Mouse (Mus musculus) kidney, embryonic 16.5 days (tissue): ENCODE data around the gene Kirrel3. TPM values are rescaled to one million over a fixed set of nuclear protein-coding genes. Genes with fewer than 3 reads are reported as not detected.

Source experiments
- ATAC-seq: fragments of 200-750 bp; cut with Nextera tagmentation; 2 replicates; pipeline ENCODE4 v1.8.0; 2017; ENCODE audit warnings: moderate TSS enrichment; ENCODE audit not compliant: low FRiP score, low TSS enrichment
- H3K27ac ChIP-seq: fragments of 300-500 bp; sonication (generic); 2 replicates; pipeline ENCODE4 v1.5.1; 2014; ENCODE audit warnings: low read length
- H3K27me3 ChIP-seq: fragments of 300-500 bp; sonication (generic); 2 replicates; pipeline ENCODE4 v1.6.1; 2014; ENCODE audit warnings: low read length, control low read depth, mixed read lengths; ENCODE audit not compliant: insufficient read depth
- H3K36me3 ChIP-seq: fragments of 300-500 bp; sonication (generic); 2 replicates; pipeline ENCODE4 v1.6.1; 2014; ENCODE audit warnings: low read length, control low read depth, mixed read lengths; ENCODE audit not compliant: insufficient read depth
- H3K4me1 ChIP-seq: fragments of 300-500 bp; sonication (generic); 2 replicates; pipeline ENCODE4 v1.6.1; 2014; ENCODE audit warnings: low read length, control low read depth, mixed read lengths; ENCODE audit not compliant: insufficient read depth
- H3K4me2 ChIP-seq: fragments of 300-500 bp; sonication (generic); replicated peaks from 2 replicates; pipeline ENCODE4 v1.6.1; 2014; ENCODE audit warnings: low read depth, low read length
- H3K4me3 ChIP-seq: fragments of 300-500 bp; sonication (generic); 2 replicates; pipeline ENCODE4 v1.5.1; 2014; ENCODE audit warnings: mild to moderate bottlenecking, low read length
- H3K9ac ChIP-seq: fragments of 300-500 bp; sonication (generic); replicated peaks from 2 replicates; pipeline ENCODE4 v1.6.1; 2014; ENCODE audit warnings: low read length
- H3K9me3 ChIP-seq: fragments of 300-500 bp; sonication (generic); 2 replicates; pipeline ENCODE4 v1.6.1; 2016; ENCODE audit warnings: low read length, control low read depth
- WGBS: fragments of 180-500 bp; shearing (Covaris S2); extraction: QIAGEN DNeasy Blood & Tissue Kit; methylation state at CpG from one replicate; pipeline ENCODE4 v1.1.7; 2014; 5-methylcytosine and 5-hydroxymethylcytosine counted together
- polyA plus RNA-seq: library from polyadenylated mRNA; unstranded; fragments of >200 nt; fragmentation: Nextera tagmentation; extraction: Ambion mirVana; gene quantifications from 2 replicates; pipeline ENCODE4 v1.2.1, GENCODE M21; 2015

Gene Kirrel3
- polyA plus RNA-seq, 1 experiment from 2014 or later, result 2.6 TPM

- Histone ChIP-seq H3K4me1 (no peaks in the 10 kb centered on the region), H3K4me2 (no peak overlapping the region), H3K4me3 (no peak overlapping the region), H3K9me3 (no peaks in the 10 kb centered on the region), H3K36me3 (no peaks in the 10 kb centered on the region), H3K9ac (no peak overlapping the region), H3K27me3 (no peaks in the 10 kb centered on the region), H3K27ac (no peak overlapping the region)
- ATAC-seq, result no peak
- 48% methylated on average over 2 of the region's 2 CpGs for WGBS
Measured at GRCm38 (mm10) chr9:34585487-34585886, 99.8 kb downstream of the Kirrel3 start.

GRCm38 (mm10) chr9:34586080-34586479, 100.4 kb downstream of the Kirrel3 start:
- ATAC-seq, result no peak
- Histone ChIP-seq H3K36me3 (no peaks in the 10 kb centered on the region), H3K27ac (no peak overlapping the region), H3K4me1 (no peaks in the 10 kb centered on the region), H3K9me3 (no peaks in the 10 kb centered on the region), H3K9ac (no peak overlapping the region), H3K27me3 (no peaks in the 10 kb centered on the region), H3K4me3 (no peak overlapping the region), H3K4me2 (no peak overlapping the region)
- 36% methylated on average over 2 of the region's 2 CpGs for WGBS

- WGBS, result 50% methylated on average over 1 of the region's 1 CpGs
- Histone ChIP-seq H3K4me1 (no peaks in the 10 kb centered on the region), H3K4me3 (no peak overlapping the region), H3K36me3 (no peaks in the 10 kb centered on the region), H3K9ac (no peak overlapping the region), H3K4me2 (no peak overlapping the region), H3K9me3 (no peaks in the 10 kb centered on the region), H3K27me3 (no peaks in the 10 kb centered on the region), H3K27ac (no peak overlapping the region)
- ATAC-seq, result no peak
Measured at GRCm38 (mm10) chr9:34589799-34590198, 104.1 kb downstream of the Kirrel3 start.

GRCm38 (mm10) chr9:34592073-34592610, 106.4 kb downstream of the Kirrel3 start:
- no peak overlapping the region for H3K4me3 ChIP-seq
- H3K4me1 ChIP-seq, result no peaks in the 10 kb centered on the region
- H3K36me3 ChIP-seq, result no peaks in the 10 kb centered on the region
- no peaks in the 10 kb centered on the region for H3K27me3 ChIP-seq
- H3K4me2 ChIP-seq, result no peak overlapping the region
- H3K9ac ChIP-seq, result no peak overlapping the region
- H3K9me3 ChIP-seq, result no peaks in the 10 kb centered on the region
- no peak overlapping the region for H3K27ac ChIP-seq
- WGBS, result 42% methylated on average over 3 of the region's 3 CpGs
- no peak for ATAC-seq

GRCm38 (mm10) chr9:34593889-34594288, 108.2 kb downstream of the Kirrel3 start:
- 36% methylated on average over 4 of the region's 4 CpGs for WGBS
- H3K27ac ChIP-seq, result no peak overlapping the region
- ATAC-seq, result no peak
- H3K36me3 ChIP-seq, result no peaks in the 10 kb centered on the region
- H3K9me3 ChIP-seq, result no peaks in the 10 kb centered on the region
- H3K4me2 ChIP-seq, result no peak overlapping the region
- H3K4me1 ChIP-seq, result no peaks in the 10 kb centered on the region
- no peak overlapping the region for H3K9ac ChIP-seq
- no peaks in the 10 kb centered on the region for H3K27me3 ChIP-seq
- no peak overlapping the region for H3K4me3 ChIP-seq

- Histone ChIP-seq H3K36me3 (no peaks in the 10 kb centered on the region), H3K9ac (no peak overlapping the region), H3K27me3 (no peaks in the 10 kb centered on the region), H3K27ac (no peak overlapping the region), H3K4me2 (no peak overlapping the region), H3K9me3 (no peaks in the 10 kb centered on the region), H3K4me1 (no peaks in the 10 kb centered on the region), H3K4me3 (no peak overlapping the region)
- ATAC-seq, result no peak
- WGBS, result 69% methylated on average over 4 of the region's 4 CpGs
Measured at GRCm38 (mm10) chr9:34600326-34600725, 114.6 kb downstream of the Kirrel3 start.

- Histone ChIP-seq H3K9me3 (no peaks in the 10 kb centered on the region), H3K4me2 (no peak overlapping the region), H3K27ac (no peak overlapping the region), H3K36me3 (no peaks in the 10 kb centered on the region), H3K4me1 (no peaks in the 10 kb centered on the region), H3K9ac (no peak overlapping the region), H3K27me3 (no peaks in the 10 kb centered on the region), H3K4me3 (no peak overlapping the region)
- ATAC-seq, result no peak
- WGBS, result 80% methylated on average over 7 of the region's 7 CpGs
Measured at GRCm38 (mm10) chr9:34603750-34604149, 118.1 kb downstream of the Kirrel3 start.

- no peak for ATAC-seq
- WGBS, result 74% methylated on average over 4 of the region's 4 CpGs
- Histone ChIP-seq H3K9me3 (no peaks in the 10 kb centered on the region), H3K4me2 (no peak overlapping the region), H3K4me1 (no peaks in the 10 kb centered on the region), H3K27me3 (no peaks in the 10 kb centered on the region), H3K36me3 (no peaks in the 10 kb centered on the region), H3K4me3 (no peak overlapping the region), H3K27ac (no peak overlapping the region), H3K9ac (no peak overlapping the region)
Measured at GRCm38 (mm10) chr9:34604931-34605330, 119.2 kb downstream of the Kirrel3 start.

GRCm38 (mm10) chr9:34605486-34605885, 119.8 kb downstream of the Kirrel3 start:
- ATAC-seq, result no peak
- no peak overlapping the region for H3K27ac ChIP-seq
- H3K4me3 ChIP-seq, result no peak overlapping the region
- H3K4me1 ChIP-seq, result no peaks in the 10 kb centered on the region
- 77% methylated on average over 8 of the region's 8 CpGs for WGBS
- H3K27me3 ChIP-seq, result no peaks in the 10 kb centered on the region
- no peak overlapping the region for H3K4me2 ChIP-seq
- H3K9ac ChIP-seq, result no peak overlapping the region
- H3K9me3 ChIP-seq, result no peaks in the 10 kb centered on the region
- no peaks in the 10 kb centered on the region for H3K36me3 ChIP-seq

GRCm38 (mm10) chr9:34607976-34608375, 122.3 kb downstream of the Kirrel3 start:
- H3K9me3 ChIP-seq, result no peaks in the 10 kb centered on the region
- H3K4me1 ChIP-seq, result no peaks in the 10 kb centered on the region
- no peak overlapping the region for H3K9ac ChIP-seq
- no peak for ATAC-seq
- H3K4me2 ChIP-seq, result no peak overlapping the region
- H3K27ac ChIP-seq, result no peak overlapping the region
- H3K36me3 ChIP-seq, result no peaks in the 10 kb centered on the region
- H3K27me3 ChIP-seq, result no peaks in the 10 kb centered on the region
- no peak overlapping the region for H3K4me3 ChIP-seq
- 85% methylated on average over 2 of the region's 2 CpGs for WGBS
